Mouse (Mus musculus): ENCODE measurements around the gene Arsb. TPM values are rescaled to one million over a fixed set of nuclear protein-coding genes. Genes with fewer than 3 reads are reported as not detected.
A peak's percentile ranks its signal among the peaks of the same experiment; 100 is the strongest.
"Not testable (repeated sequence)": the region's sequence is repeated elsewhere in the genome, so short reads cannot be mapped to it uniquely, and the experiment has no call there.

The Arsb gene
- polyA plus RNA-seq, 1 experiment from 2014 or later, result 8.1 TPM

GRCm38 (mm10) chr13:93957907-93958306 lies 186.5 kb downstream of the Arsb start:
- Histone ChIP-seq H3K4me1 (no peaks in the 10 kb centered on the region), H3K4me2 (replicated peaks) (no peak overlapping the region), H3K36me3 (no peaks in the 10 kb centered on the region), H3K4me3 (no peak overlapping the region), H3K27me3 (no peaks in the 10 kb centered on the region), H3K9me3 (no peaks in the 10 kb centered on the region), H3K9ac (replicated peaks) (no peak overlapping the region), H3K27ac (replicated peaks) (no peak overlapping the region)
- no peak for ATAC-seq (replicated peaks)
- WGBS, result 88% methylated on average over 8 of the region's 8 CpGs

GRCm38 (mm10) chr13:93966271-93966670 lies 194.8 kb downstream of the Arsb start:
- Histone ChIP-seq H3K4me2 (replicated peaks) (no peak overlapping the region), H3K4me3 (no peak overlapping the region), H3K36me3 (no peaks in the 10 kb centered on the region), H3K4me1 (peaks cover 14% of the 10 kb centered on the region), H3K27me3 (no peaks in the 10 kb centered on the region), H3K9ac (replicated peaks) (no peak overlapping the region), H3K27ac (replicated peaks) (no peak overlapping the region), H3K9me3 (no peaks in the 10 kb centered on the region)
- ATAC-seq (replicated peaks), result peak; percentile 81

GRCm38 (mm10) chr13:93967138-93967537 lies 195.7 kb downstream of the Arsb start:
- Histone ChIP-seq H3K9me3 (no peaks in the 10 kb centered on the region), H3K4me2 (replicated peaks) (no peak overlapping the region), H3K27me3 (no peaks in the 10 kb centered on the region), H3K4me1 (peaks cover 14% of the 10 kb centered on the region), H3K9ac (replicated peaks) (no peak overlapping the region), H3K4me3 (no peak overlapping the region), H3K36me3 (no peaks in the 10 kb centered on the region), H3K27ac (replicated peaks) (0 out of 2 replicates have a peak overlapping the region, but pooled peaks have one; percentile 1)
- ATAC-seq (replicated peaks), result peak; percentile 80
- 22% methylated on average over 9 of the region's 9 CpGs for WGBS

- peaks cover 14% of the 10 kb centered on the region for H3K4me1 ChIP-seq
Measured at GRCm38 (mm10) chr13:93970115-93970514, 198.7 kb downstream of the Arsb start.

GRCm38 (mm10) chr13:93972423-93972822 lies 201.0 kb downstream of the Arsb start:
- Histone ChIP-seq H3K9me3 (no peaks in the 10 kb centered on the region), H3K27me3 (no peaks in the 10 kb centered on the region), H3K9ac (replicated peaks) (no peak overlapping the region), H3K4me1 (peaks cover 2% of the 10 kb centered on the region; the same call in 1 of the 2 replicates), H3K4me2 (replicated peaks) (no peak overlapping the region), H3K27ac (replicated peaks) (no peak overlapping the region), H3K4me3 (no peak overlapping the region), H3K36me3 (no peaks in the 10 kb centered on the region)
- WGBS, result 77% methylated on average over 3 of the region's 3 CpGs
- ATAC-seq (replicated peaks), result no peak

More at GRCm38 (mm10) chr13:93970115-93970514, 198.7 kb downstream of the Arsb start:
- Histone ChIP-seq H3K4me2 (replicated peaks) (no peak overlapping the region), H3K4me3 (no peak overlapping the region), H3K9me3 (no peaks in the 10 kb centered on the region), H3K36me3 (no peaks in the 10 kb centered on the region), H3K27me3 (no peaks in the 10 kb centered on the region), H3K27ac (replicated peaks) (no peak overlapping the region), H3K9ac (replicated peaks) (no peak overlapping the region)
- WGBS, result 92% methylated on average over 5 of the region's 5 CpGs
- ATAC-seq (replicated peaks), result no peak

- no peaks in the 10 kb centered on the region for H3K36me3 ChIP-seq
- ATAC-seq (replicated peaks), result no peak
- no peak overlapping the region for H3K4me2 ChIP-seq (replicated peaks)
- no peaks in the 10 kb centered on the region for H3K4me1 ChIP-seq
- H3K9ac ChIP-seq (replicated peaks), result no peak overlapping the region
- no peak overlapping the region for H3K4me3 ChIP-seq
- H3K9me3 ChIP-seq, result no peaks in the 10 kb centered on the region
- H3K27me3 ChIP-seq, result no peaks in the 10 kb centered on the region
- no peak overlapping the region for H3K27ac ChIP-seq (replicated peaks)
- WGBS, result 85% methylated on average over 5 of the region's 5 CpGs
Measured at GRCm38 (mm10) chr13:93975668-93976067, 204.2 kb downstream of the Arsb start.

GRCm38 (mm10) chr13:93976897-93977530 lies 205.6 kb downstream of the Arsb start:
- H3K27me3 ChIP-seq, result no peaks in the 10 kb centered on the region
- 79% methylated on average over 10 of the region's 10 CpGs for WGBS
- H3K4me2 ChIP-seq (replicated peaks), result no peak overlapping the region
- H3K27ac ChIP-seq (replicated peaks), result no peak overlapping the region
- H3K9me3 ChIP-seq, result no peaks in the 10 kb centered on the region
- no peaks in the 10 kb centered on the region for H3K4me1 ChIP-seq
- no peak overlapping the region for H3K9ac ChIP-seq (replicated peaks)
- ATAC-seq (replicated peaks), result no peak
- no peak overlapping the region for H3K4me3 ChIP-seq
- H3K36me3 ChIP-seq, result no peaks in the 10 kb centered on the region

GRCm38 (mm10) chr13:93978703-93979495 lies 207.5 kb downstream of the Arsb start:
- Histone ChIP-seq H3K4me3 (no peak overlapping the region), H3K4me1 (no peaks in the 10 kb centered on the region), H3K36me3 (no peaks in the 10 kb centered on the region), H3K4me2 (replicated peaks) (no peak overlapping the region), H3K27ac (replicated peaks) (no peak overlapping the region), H3K27me3 (no peaks in the 10 kb centered on the region), H3K9me3 (no peaks in the 10 kb centered on the region), H3K9ac (replicated peaks) (no peak overlapping the region)
- WGBS, result 73% methylated on average over 12 of the region's 12 CpGs
- no peak for ATAC-seq (replicated peaks)

GRCm38 (mm10) chr13:93979754-93980153 lies 208.3 kb downstream of the Arsb start:
- 90% methylated on average over 1 of the region's 1 CpGs for WGBS
- Histone ChIP-seq H3K9ac (replicated peaks) (no peak overlapping the region), H3K36me3 (no peaks in the 10 kb centered on the region), H3K4me1 (no peaks in the 10 kb centered on the region), H3K9me3 (no peaks in the 10 kb centered on the region), H3K4me2 (replicated peaks) (no peak overlapping the region), H3K27ac (replicated peaks) (no peak overlapping the region), H3K27me3 (no peaks in the 10 kb centered on the region), H3K4me3 (no peak overlapping the region)
- no peak for ATAC-seq (replicated peaks)

GRCm38 (mm10) chr13:93984521-93984920 lies 213.1 kb downstream of the Arsb start:
- Histone ChIP-seq H3K4me3 (no peak overlapping the region), H3K36me3 (no peaks in the 10 kb centered on the region), H3K4me2 (replicated peaks) (no peak overlapping the region), H3K9ac (replicated peaks) (no peak overlapping the region), H3K9me3 (no peaks in the 10 kb centered on the region), H3K27ac (replicated peaks) (no peak overlapping the region), H3K27me3 (no peaks in the 10 kb centered on the region), H3K4me1 (no peaks in the 10 kb centered on the region)
- ATAC-seq (replicated peaks), result no peak
- 45% methylated on average over 2 of the region's 2 CpGs for WGBS

GRCm38 (mm10) chr13:93985181-93985580 lies 213.8 kb downstream of the Arsb start:
- 85% methylated on average over 7 of the region's 7 CpGs for WGBS
- no peaks in the 10 kb centered on the region for H3K9me3 ChIP-seq
- no peak overlapping the region for H3K27ac ChIP-seq (replicated peaks)
- H3K36me3 ChIP-seq, result no peaks in the 10 kb centered on the region
- no peak overlapping the region for H3K4me3 ChIP-seq
- H3K27me3 ChIP-seq, result no peaks in the 10 kb centered on the region
- ATAC-seq (replicated peaks), result no peak
- H3K4me1 ChIP-seq, result no peaks in the 10 kb centered on the region
- no peak overlapping the region for H3K4me2 ChIP-seq (replicated peaks)
- H3K9ac ChIP-seq (replicated peaks), result no peak overlapping the region

GRCm38 (mm10) chr13:93985750-93986149 lies 214.3 kb downstream of the Arsb start:
- H3K4me2 ChIP-seq (replicated peaks); H3K4me3 ChIP-seq; H3K9me3 ChIP-seq; ATAC-seq (replicated peaks); H3K27ac ChIP-seq (replicated peaks); H3K27me3 ChIP-seq; H3K36me3 ChIP-seq; H3K4me1 ChIP-seq; H3K9ac ChIP-seq (replicated peaks): not testable (repeated sequence)
- 94% methylated on average over 7 of the region's 8 CpGs for WGBS
